Mouse (Mus musculus) retina, adult 2 months (tissue): ENCODE measurements at regions not wholly inside any gene's neighbourhood (a gene's known extent, or its start where the extent isn't known, plus 50 kb on each side); places are given as distances from the start of the nearest gene placed in this dataset.

Experiments used
- DNase-seq: peaks from one replicate; pipeline ENCODE4 v3.0.0-alpha.2; 2012; ENCODE audit warnings: low read depth, low spot score

DNA sequence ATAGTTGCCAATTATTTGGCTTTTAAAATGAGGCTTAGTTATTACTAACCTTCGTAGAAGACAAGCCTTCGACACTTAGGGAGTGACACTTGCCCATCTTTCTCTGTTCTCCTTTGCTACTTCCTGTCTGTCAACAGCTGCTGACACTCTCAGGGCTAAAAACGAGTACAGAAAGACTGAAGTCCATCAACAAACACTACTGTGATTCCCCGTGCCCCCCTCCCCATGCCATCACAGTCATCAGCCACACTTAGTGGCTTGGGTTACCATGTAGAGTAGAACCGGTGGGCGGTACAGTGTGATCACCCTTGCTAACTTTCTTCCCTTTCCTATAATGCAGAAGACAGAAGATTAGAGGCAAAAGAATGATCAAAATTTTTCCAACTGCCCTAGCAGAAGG lies 402.4 kb downstream of the Atp23 start:
- no peak for DNase-seq

GRCm38 (mm10) chr10:126493734-126494133 lies 407.4 kb downstream of the Atp23 start:
- DNase-seq, result no peak

DNA sequence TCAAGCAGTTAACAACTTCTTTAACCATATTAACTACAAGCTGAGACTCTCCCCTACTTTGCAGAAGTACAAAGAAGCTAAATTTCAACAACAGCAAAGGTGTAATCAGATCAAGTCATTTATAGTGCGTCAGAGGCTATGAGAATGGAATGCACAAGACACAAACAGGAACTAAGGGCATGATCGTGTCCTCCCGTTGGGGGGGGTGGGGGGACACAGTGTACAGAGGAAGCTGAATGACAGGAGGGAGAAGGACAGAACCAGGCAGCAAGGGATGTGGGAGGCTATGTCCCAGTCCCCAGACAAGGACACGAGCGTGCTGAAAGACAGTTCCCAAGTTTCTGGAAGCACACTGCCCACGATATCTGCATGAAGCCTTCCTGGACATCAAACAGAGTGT lies 408.9 kb downstream of the Atp23 start:
- DNase-seq, result no peak

GRCm38 (mm10) chr10:126485129-126485528 lies 416.0 kb downstream of the Atp23 start:
- DNase-seq, result no peak

GRCm38 (mm10) chr10:126483479-126483878 lies 417.7 kb downstream of the Atp23 start:
- DNase-seq, result no peak

GRCm38 (mm10) chr10:126480382-126480781 lies 420.8 kb downstream of the Atp23 start:
- no peak for DNase-seq

DNA sequence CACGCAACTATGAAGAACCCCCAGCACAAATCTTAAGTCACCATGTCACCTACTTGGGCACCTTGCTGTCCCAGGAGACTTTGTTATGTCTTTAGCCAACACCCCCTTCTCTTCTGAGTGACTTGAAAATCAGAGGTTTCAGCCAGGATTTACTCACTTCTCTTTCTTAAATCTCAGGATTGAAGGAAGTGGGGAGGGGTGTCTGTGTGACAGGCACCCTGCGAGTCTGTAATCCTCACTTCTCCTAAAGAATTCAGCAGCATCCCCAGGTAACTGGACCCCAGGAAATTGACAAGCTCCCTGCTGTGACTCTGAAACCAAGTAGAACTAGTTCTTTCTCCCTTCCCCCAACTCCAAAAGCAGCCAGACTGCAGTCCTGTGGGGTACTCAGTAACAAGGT lies 421.4 kb downstream of the Atp23 start:
- DNase-seq, result no peak

DNA sequence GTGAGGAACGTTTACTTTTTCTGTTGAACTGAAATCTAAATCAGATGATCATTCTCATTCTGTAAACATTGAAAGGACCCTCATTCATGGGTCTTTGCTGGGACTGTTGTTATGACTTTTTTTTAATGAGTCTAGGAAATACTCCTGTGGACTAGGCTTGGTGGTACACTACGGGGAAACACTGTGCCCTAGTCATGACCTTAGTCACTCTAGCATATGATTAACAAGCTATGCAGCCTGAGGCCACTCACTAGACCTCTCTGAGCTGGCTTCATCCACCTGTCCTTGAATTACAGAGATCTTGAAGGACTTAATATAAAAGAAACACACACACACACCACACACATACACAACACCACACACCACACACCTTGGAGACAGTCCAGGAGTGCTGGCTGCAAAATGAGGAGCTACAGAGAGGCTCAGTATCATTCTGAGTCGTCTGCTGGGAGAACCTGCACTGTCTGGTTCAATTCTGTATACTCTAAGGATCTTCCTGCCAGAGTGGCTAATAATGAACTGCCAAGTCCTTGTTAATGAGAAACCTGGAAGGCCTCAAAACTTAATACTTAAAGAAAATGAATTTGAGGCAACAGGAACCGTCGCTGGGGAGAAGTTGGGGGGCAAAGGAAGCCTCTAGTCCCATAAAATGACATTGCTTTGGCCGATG lies 428.0 kb downstream of the Atp23 start:
- no peak for DNase-seq

DNA sequence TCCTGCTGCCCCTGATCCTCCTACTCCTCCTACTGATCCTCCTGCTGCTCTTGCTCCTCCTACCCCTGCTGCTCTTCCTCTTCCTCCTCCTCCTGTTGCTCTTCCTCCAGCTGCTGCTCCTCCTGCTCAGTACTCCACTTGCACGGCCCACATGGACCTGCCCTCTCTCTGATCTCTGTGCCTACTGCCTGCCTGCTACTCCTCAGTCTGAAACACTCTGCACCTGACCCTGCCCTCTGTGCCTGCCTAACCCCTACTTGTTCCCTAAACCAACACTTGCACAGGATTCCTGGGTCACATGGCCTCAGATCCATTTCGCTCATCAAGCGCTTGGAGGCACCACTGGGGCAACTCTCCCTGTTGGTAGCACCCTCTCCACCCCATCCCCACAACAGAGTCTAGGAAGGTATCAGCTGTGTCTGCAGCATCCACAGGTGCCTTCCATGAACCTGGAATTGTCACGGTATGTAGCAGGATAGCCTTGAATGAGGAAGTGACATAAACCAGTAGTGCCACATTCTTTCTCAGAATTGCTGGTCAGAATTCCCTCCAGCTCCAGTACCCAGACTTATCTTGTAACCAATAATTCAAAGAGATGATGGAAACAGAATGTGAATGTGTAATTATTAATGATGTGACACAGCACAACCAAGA lies 430.2 kb downstream of the Atp23 start:
- DNase-seq, result no peak

GRCm38 (mm10) chr10:126462770-126463169 lies 438.4 kb downstream of the Atp23 start:
- no peak for DNase-seq

DNA sequence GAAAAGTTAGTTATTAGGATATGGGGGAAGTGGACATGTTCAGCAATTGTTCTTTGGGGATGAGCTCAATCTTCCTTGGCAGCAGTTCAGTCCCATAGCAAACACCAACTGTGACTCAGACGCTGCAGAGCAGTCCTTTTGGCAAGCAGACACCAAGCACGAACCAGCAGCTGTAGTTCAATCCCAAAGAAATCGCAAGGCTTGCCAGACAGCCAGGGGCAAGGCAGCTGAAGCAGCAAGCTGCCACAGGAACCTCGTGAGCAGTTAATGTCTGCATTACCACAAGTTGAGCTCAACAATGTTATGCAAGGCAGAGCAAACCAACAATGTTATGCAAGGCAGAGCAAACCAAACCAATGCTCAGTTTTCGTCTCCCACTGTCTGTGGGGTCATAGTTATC lies 442.6 kb downstream of the Atp23 start:
- no peak for DNase-seq

DNA sequence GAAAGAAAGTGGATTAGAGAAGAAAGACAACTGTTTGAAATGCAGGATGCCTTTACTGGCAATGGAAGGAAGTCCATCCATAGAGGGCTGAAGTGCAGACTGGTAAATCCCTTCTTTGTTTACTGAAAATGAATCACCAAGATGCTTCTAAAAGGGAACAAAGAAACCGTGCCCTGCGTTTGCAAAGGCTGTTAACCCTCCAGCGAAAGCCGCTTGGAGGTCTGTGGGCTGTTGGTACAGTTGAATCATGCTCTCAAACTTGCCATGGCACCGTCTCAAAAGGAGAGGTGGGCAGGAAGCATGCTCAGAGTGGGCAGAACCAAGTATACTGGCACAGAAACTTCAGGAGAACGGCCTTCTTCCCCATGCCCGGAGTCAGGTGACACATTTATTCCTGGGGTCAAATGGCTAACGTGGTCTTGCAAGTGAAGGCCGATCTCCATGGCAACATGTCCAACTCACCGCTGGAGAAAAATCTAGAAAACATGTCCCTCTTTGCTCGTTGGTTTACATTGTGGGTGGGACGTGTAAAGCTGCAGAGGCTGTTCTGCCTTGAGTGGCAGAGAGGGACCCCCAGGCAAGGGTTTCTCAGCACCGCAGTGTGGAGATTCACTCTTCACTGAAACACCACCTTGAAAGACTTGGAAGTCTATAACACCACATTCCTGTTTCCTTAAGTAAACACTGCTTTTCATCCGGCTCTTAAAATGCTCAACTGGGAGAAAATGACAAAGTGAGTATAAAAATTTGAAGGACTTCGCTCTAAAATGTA lies 448.2 kb downstream of the Atp23 start:
- DNase-seq, result no peak

DNA sequence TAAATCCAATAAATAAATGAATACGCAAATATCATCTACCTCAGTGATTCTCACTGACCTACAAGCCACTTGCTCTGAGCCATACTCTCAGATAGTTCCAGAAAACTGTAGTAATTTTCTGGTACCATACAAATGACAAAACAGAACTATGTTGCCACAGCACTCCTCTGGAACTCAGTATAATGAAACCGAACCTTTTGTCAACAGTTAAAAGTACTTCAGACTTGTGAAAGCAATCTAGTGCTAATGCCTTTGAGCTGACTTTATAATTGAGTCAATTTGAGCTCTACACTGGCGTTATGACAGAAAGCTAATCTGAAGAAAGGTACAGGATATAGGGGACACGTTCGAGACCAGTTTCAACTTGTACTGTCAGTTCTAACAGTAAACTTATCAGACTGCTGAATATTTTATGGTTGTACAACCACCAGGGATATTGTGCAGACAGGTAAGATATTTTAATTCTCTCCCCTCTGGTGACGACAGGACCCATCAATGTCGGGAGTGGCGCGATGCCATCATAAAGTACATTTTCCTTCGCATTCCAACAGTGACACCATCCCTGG lies 449.0 kb downstream of the Atp23 start:
- DNase-seq, result no peak

DNA sequence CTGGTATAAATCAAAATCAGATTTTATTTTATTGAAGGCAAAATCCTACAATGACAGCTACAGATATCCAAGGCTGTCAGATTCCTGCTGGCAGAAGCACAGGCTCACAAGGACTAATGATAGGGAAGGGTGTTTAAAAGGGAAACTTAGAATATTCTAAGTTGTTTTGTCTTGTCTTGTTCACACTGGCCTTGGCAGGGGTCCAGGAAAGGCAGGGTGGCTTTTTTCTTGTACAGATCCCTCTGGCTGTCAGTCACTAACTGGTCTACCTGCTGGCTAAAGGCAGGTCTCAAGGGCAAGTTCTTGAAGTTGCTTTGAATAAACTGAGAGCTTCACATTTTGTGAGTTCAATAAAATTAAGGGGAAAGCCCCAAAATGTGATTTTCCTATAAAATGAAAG lies 465.3 kb downstream of the Lrig3 start:
- DNase-seq, result no peak

GRCm38 (mm10) chr10:126430346-126430745 lies 464.4 kb downstream of the Lrig3 start:
- DNase-seq, result no peak

- no peak for DNase-seq
Measured at GRCm38 (mm10) chr10:126429502-126429901, 463.5 kb downstream of the Lrig3 start.

- DNase-seq, result no peak
Measured at GRCm38 (mm10) chr10:126422066-126422465, 456.1 kb downstream of the Lrig3 start.

- no peak for DNase-seq
Measured at GRCm38 (mm10) chr10:126413786-126414185, 447.8 kb downstream of the Lrig3 start.

DNA sequence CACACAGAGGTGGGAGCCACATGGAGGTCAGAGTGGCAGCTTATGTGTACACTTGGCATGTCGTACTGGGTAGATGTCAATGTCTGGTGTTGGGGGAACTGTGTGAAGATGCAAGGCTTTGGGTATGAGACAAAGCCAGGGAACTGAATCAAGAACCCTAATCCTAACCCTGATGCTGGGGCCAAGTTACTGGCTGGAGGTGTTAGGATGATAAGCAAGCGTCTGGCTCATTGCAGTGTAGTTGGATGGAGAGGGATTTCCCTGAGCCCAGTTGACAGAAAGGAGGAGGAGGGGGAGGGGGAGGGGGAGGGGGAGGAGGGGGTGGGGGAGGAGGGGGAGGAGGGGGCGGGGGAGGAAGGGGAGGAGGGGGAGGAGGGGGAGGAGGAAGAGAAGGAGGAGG lies 426.3 kb downstream of the Lrig3 start:
- no peak for DNase-seq

- DNase-seq, result no peak
Measured at GRCm38 (mm10) chr10:126391770-126392169, 425.8 kb downstream of the Lrig3 start.

GRCm38 (mm10) chr10:126386430-126386829 lies 420.5 kb downstream of the Lrig3 start:
- no peak for DNase-seq

DNA sequence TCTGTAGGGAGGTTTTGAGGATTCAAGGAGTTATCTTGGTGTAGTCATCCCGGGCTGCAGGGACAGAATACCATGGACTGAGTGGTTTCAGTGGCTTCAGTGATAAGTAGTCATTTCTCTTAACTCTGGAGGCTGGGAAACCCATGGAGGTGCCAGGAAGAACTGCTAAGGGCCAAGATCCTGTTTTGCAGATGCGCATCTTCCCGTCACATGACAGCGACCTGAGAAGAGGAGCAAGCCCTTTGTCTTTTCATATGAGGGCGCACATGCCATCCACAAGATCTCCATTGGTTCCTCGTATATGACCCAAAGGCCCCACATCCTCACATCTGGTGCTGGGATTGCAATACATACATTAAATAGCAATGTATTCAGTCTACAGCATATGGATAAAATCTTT lies 419.7 kb downstream of the Lrig3 start:
- no peak for DNase-seq
